Mouse (Mus musculus): ENCODE measurements at regions not wholly inside any gene's neighbourhood (a gene's known extent, or its start where the extent isn't known, plus 50 kb on each side); places are given as distances from the start of the nearest gene placed in this dataset. TPM values are rescaled to one million over a fixed set of nuclear protein-coding genes. Genes with fewer than 3 reads are reported as not detected.
A peak's percentile ranks its signal among the peaks of the same experiment; 100 is the strongest.

DNA sequence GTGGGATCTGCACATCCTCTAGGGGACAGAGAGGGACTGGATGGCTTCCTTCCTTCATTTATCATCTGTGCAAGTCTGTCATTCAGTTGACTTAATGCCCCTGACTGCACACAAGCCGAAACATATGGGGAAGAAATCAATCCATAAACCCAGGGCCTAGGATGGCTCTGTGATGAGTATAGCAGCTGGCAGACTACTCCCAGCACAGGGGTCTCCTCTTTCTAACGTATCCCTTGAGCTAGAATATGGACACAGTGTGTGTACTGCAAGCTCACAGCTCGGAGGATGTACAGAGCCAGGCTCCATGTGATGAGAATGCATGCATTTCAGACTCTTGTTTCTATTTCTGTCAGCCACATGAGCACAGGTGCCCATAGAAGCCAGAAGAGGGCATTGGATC lies 180.3 kb downstream of the Parn start:
- no peaks in the 10 kb centered on the region for H3K9me3 ChIP-seq (replicated peaks; ENCODE audit: control insufficient read depth, low read length)
- 45% methylated on average over 3 of the region's 3 CpGs for WGBS (ENCODE audit: insufficient replicate concordance)
- no peaks in the 10 kb centered on the region for H3K4me1 ChIP-seq (ENCODE audit: control insufficient read depth, low read depth, low read length)

DNA sequence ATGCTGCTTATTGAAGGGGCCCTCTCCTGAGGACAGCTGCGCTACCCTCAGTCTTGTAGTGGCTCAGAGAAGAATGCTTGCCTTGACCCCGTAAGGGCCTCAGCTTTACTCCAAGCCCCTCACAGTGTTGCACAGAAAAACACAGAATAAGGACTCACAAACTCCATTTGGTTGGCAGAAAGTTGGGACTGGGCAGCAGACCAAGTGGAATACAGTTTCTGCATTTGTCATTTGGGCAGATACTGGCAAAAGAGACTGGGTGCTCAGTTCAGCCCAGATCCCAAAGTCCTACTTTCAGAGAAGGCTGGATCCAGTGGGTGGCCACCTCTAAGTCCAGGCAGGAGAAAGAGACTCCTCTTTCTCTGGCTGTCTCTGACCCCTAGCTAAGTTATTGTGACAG lies 181.4 kb downstream of the Parn start:
- H3K9me3 ChIP-seq (replicated peaks; ENCODE audit: control insufficient read depth, low read length): no peaks in the 10 kb centered on the region
- H3K27ac ChIP-seq (ENCODE audit: low read length): no peak overlapping the region
- ATAC-seq (ENCODE audit: low read depth): no peak
- no peaks in the 10 kb centered on the region for H3K4me1 ChIP-seq (ENCODE audit: control insufficient read depth, low read depth, low read length)
- H3K4me2 ChIP-seq (ENCODE audit: low read depth, low read length): no peak overlapping the region
- no peaks in the 10 kb centered on the region for H3K27me3 ChIP-seq (ENCODE audit: control insufficient read depth, insufficient read depth, low read depth, low read length)
- H3K9ac ChIP-seq (ENCODE audit: low read depth, low read length): no peak overlapping the region
- no peaks in the 10 kb centered on the region for H3K36me3 ChIP-seq (ENCODE audit: control insufficient read depth, insufficient read depth)
- no peak overlapping the region for H3K4me3 ChIP-seq (ENCODE audit: low read depth, low read length)
- 57% methylated on average over 2 of the region's 2 CpGs for WGBS (ENCODE audit: insufficient replicate concordance)

More for the DNA sequence above, 180.3 kb downstream of the Parn start:
- H3K4me3 ChIP-seq (ENCODE audit: low read depth, low read length): no peak overlapping the region
- no peak overlapping the region for H3K27ac ChIP-seq (ENCODE audit: low read length)
- no peak overlapping the region for H3K9ac ChIP-seq (ENCODE audit: low read depth, low read length)
- H3K27me3 ChIP-seq (ENCODE audit: control insufficient read depth, insufficient read depth, low read depth, low read length): no peaks in the 10 kb centered on the region
- no peak for ATAC-seq (ENCODE audit: low read depth)
- no peak overlapping the region for H3K4me2 ChIP-seq (ENCODE audit: low read depth, low read length)
- no peaks in the 10 kb centered on the region for H3K36me3 ChIP-seq (ENCODE audit: control insufficient read depth, insufficient read depth)

DNA sequence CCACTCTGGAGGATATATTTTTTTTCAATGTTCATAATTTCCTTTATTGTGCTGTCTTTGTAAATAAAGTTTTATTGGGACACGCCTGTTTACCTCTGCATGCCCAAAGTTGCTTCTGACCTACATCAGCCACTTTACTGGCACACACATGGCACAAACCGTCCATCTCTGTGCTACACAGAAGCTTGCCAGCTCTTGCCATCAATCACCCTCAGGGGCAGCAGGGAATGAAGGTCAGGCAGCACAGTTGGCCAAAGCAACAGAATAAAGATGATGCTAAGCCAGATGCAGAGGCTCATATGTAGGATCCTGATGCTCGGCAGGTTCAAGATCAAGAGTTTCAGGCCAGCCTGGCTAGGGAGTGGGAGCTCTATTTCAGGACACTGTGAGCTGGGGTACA lies 187.7 kb downstream of the Parn start:
- Histone ChIP-seq H3K27ac (ENCODE audit: low read length) (no peak overlapping the region), H3K9me3 (replicated peaks; ENCODE audit: control insufficient read depth, low read length) (no peaks in the 10 kb centered on the region), H3K4me1 (ENCODE audit: control insufficient read depth, low read depth, low read length) (no peaks in the 10 kb centered on the region), H3K27me3 (ENCODE audit: control insufficient read depth, insufficient read depth, low read depth, low read length) (no peaks in the 10 kb centered on the region), H3K9ac (ENCODE audit: low read depth, low read length) (no peak overlapping the region), H3K4me2 (ENCODE audit: low read depth, low read length) (no peak overlapping the region), H3K36me3 (ENCODE audit: control insufficient read depth, insufficient read depth) (no peaks in the 10 kb centered on the region), H3K4me3 (ENCODE audit: low read depth, low read length) (no peak overlapping the region)
- WGBS (ENCODE audit: insufficient replicate concordance): 56% methylated on average over 3 of the region's 3 CpGs
- no peak for ATAC-seq (ENCODE audit: low read depth)

DNA sequence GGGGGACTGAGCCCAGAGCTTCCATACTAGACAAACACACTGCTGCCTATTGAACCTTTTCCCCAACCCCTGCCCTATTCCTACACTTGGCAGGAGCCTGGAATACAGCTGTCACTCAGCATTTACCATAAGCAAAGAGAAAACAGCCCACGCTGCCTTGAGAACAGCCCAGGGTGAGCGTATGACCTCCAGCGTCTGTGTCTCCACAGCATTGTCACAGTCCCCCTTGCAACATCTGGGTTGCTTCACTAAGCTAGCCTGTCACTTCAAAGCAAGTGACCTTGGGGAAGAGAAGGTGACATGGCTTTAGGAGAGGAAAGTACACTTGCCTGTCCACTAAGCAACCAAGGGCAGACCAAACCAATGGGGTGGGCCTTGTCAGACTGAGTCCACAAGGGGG lies 191.3 kb downstream of the Parn start:
- no peaks in the 10 kb centered on the region for H3K36me3 ChIP-seq (ENCODE audit: control insufficient read depth, insufficient read depth)
- no peak overlapping the region for H3K27ac ChIP-seq (ENCODE audit: low read length)
- no peak overlapping the region for H3K4me2 ChIP-seq (ENCODE audit: low read depth, low read length)
- no peaks in the 10 kb centered on the region for H3K27me3 ChIP-seq (ENCODE audit: control insufficient read depth, insufficient read depth, low read depth, low read length)
- H3K4me1 ChIP-seq (ENCODE audit: control insufficient read depth, low read depth, low read length): no peaks in the 10 kb centered on the region
- no peaks in the 10 kb centered on the region for H3K9me3 ChIP-seq (replicated peaks; ENCODE audit: control insufficient read depth, low read length)
- no peak overlapping the region for H3K9ac ChIP-seq (ENCODE audit: low read depth, low read length)
- 68% methylated on average over 3 of the region's 3 CpGs for WGBS (ENCODE audit: insufficient replicate concordance)
- no peak overlapping the region for H3K4me3 ChIP-seq (ENCODE audit: low read depth, low read length)
- ATAC-seq (ENCODE audit: low read depth): peak; percentile 32; the same call in 1 of the 2 replicates

- H3K4me1 ChIP-seq (ENCODE audit: control insufficient read depth, low read depth, low read length): no peaks in the 10 kb centered on the region
- H3K9ac ChIP-seq (ENCODE audit: low read depth, low read length): no peak overlapping the region
- no peak for ATAC-seq (ENCODE audit: low read depth)
- H3K27me3 ChIP-seq (ENCODE audit: control insufficient read depth, insufficient read depth, low read depth, low read length): no peaks in the 10 kb centered on the region
- H3K9me3 ChIP-seq (replicated peaks; ENCODE audit: control insufficient read depth, low read length): no peaks in the 10 kb centered on the region
- H3K4me3 ChIP-seq (ENCODE audit: low read depth, low read length): no peak overlapping the region
- WGBS (ENCODE audit: insufficient replicate concordance): 67% methylated on average over 3 of the region's 3 CpGs
- H3K27ac ChIP-seq (ENCODE audit: low read length): no peak overlapping the region
- H3K36me3 ChIP-seq (ENCODE audit: control insufficient read depth, insufficient read depth): no peaks in the 10 kb centered on the region
- no peak overlapping the region for H3K4me2 ChIP-seq (ENCODE audit: low read depth, low read length)
Observed at GRCm38 (mm10) chr16:13474956-13475355, 193.0 kb downstream of the Parn start.

- WGBS (ENCODE audit: insufficient replicate concordance): 54% methylated on average over 3 of the region's 3 CpGs
- no peak for ATAC-seq (ENCODE audit: low read depth)
- no peak overlapping the region for H3K4me3 ChIP-seq (ENCODE audit: low read depth, low read length)
Observed at GRCm38 (mm10) chr16:13474274-13474673, 193.7 kb downstream of the Parn start.

DNA sequence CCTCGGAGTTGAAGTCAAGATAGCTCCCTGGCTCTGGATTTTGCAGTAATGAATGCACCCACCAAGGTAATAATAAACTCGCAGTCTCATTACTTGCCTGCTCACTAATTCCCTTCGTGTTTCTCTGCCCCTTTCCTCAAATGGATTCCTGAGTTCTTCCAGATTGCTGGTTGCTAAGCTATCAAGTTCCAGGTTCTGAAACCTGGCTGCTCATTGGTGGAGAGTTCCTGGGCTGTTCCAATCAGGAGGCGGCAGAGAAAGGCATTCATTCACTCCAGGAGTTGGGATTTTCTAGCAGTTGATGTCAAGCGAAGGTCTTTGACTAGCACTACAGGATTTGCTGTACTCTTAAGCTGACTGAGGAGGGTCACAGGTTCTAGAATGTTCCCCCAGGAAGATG lies 200.8 kb downstream of the Parn start:
- H3K4me2 ChIP-seq (ENCODE audit: low read depth, low read length): no peak overlapping the region
- no peak overlapping the region for H3K27ac ChIP-seq (ENCODE audit: low read length)
- no peaks in the 10 kb centered on the region for H3K36me3 ChIP-seq (ENCODE audit: control insufficient read depth, insufficient read depth)
- H3K4me1 ChIP-seq (ENCODE audit: control insufficient read depth, low read depth, low read length): no peaks in the 10 kb centered on the region
- H3K9me3 ChIP-seq (replicated peaks; ENCODE audit: control insufficient read depth, low read length): no peaks in the 10 kb centered on the region
- no peak overlapping the region for H3K4me3 ChIP-seq (ENCODE audit: low read depth, low read length)
- H3K9ac ChIP-seq (ENCODE audit: low read depth, low read length): no peak overlapping the region
- no peak for ATAC-seq (ENCODE audit: low read depth)
- no peaks in the 10 kb centered on the region for H3K27me3 ChIP-seq (ENCODE audit: control insufficient read depth, insufficient read depth, low read depth, low read length)
- 34% methylated on average over 5 of the region's 5 CpGs for WGBS (ENCODE audit: insufficient replicate concordance)

More at GRCm38 (mm10) chr16:13474274-13474673, 193.7 kb downstream of the Parn start:
- no peaks in the 10 kb centered on the region for H3K9me3 ChIP-seq (replicated peaks; ENCODE audit: control insufficient read depth, low read length)
- H3K27me3 ChIP-seq (ENCODE audit: control insufficient read depth, insufficient read depth, low read depth, low read length): no peaks in the 10 kb centered on the region
- H3K4me2 ChIP-seq (ENCODE audit: low read depth, low read length): no peak overlapping the region
- no peaks in the 10 kb centered on the region for H3K36me3 ChIP-seq (ENCODE audit: control insufficient read depth, insufficient read depth)
- H3K4me1 ChIP-seq (ENCODE audit: control insufficient read depth, low read depth, low read length): no peaks in the 10 kb centered on the region
- no peak overlapping the region for H3K9ac ChIP-seq (ENCODE audit: low read depth, low read length)
- no peak overlapping the region for H3K27ac ChIP-seq (ENCODE audit: low read length)

Small RNA genes in the stretch of these regions (microRNA-seq; reads per million reads assigned to microRNA genes)
- not detected for gene Mir6365
